Mouse (Mus musculus): ENCODE data around the gene Ceacam20.

DNA sequence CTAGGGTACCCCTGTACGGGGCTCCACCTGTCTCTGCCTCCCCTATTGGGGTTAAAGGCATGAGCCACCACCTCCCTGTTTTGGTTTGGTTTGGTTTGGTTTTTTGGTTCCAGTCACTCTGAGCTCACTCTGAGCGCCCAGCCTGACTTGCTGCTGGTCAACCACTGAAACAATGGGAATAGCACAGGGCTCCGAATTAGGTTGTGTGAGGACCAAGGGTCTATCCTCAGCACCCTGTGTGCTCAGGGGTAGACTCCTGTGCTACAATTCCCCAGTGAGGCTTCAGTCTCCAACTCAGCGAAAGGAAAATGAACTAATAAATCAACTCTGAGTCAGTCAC lies 45.1 kb upstream of the Ceacam20 start:
- TF ChIP-seq CTCF (IDR thresholded peaks at IDR 0.05; ENCODE audit: control insufficient read depth, insufficient read depth, insufficient replicate concordance, low read depth, low read length) = no peak
- no peak for TF ChIP-seq POLR2A (IDR thresholded peaks at IDR 0.05; ENCODE audit: control insufficient read depth, low read depth, low read length)

Data from testis, adult 2 months (tissue).